Mouse (Mus musculus): ENCODE results near the gene Hist1h3g.

DNA sequence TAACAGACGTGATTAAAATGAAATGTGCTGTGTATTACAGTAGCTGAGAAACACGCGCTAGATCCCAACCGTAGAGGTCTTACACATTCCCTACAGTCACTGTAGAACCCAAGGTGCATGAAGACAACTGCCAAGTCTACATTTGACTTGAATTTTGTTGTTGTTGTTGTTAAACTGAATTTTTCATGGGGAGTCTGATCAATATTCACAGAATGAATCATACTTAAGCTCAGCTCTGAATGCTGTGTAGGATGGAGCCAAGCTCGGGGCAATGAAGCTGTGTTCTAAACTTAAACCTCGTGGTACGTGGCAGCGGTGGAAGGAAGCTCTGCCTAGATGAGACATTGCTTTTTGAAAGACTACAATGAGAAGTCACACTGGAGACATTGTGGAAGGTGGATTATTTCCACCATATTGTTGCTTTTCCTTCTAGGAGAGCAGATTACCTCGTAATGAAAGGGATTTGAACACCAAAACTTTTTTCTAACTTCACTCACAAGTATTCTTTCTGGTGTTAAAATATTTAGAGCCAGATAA is 33.1 kb upstream of the Hist1h3g start:
- no peak for TF ChIP-seq CTCF (IDR thresholded peaks at IDR 0.05; ENCODE audit: low read depth)
- TF ChIP-seq EP300 (IDR thresholded peaks at IDR 0.05; ENCODE audit: low read depth), result no peak
